Mouse (Mus musculus) heart, postnatal 10 days (tissue): ENCODE measurements around the gene Gm17783. TPM values are rescaled to one million over a fixed set of nuclear protein-coding genes. Genes with fewer than 3 reads are reported as not detected.
"Not testable (repeated sequence)": the region's sequence is repeated elsewhere in the genome, so short reads cannot be mapped to it uniquely, and the experiment has no call there.

Experiments
- DNase-seq, 2 experiments: peaks; one replicate each; pipeline ENCODE4 v3.0.0; 2021
- intact Hi-C: fragments of 180-260 bp; cut with DNase I; formaldehyde crosslinking; loops from one replicate; pipeline ENCODE4 v1.15.1; 2025
- total RNA-seq, 2 experiments: library from RNA; stranded (reverse); gene quantifications; 2 replicates each; pipeline ENCODE4 v1.2.3; 2021

Gm17783 gene
- not detected for total RNA-seq

GRCm38 (mm10) chr16:45531950-45532349, at the start of gene Gm17783:
Gene Gm17783, minus strand, starts transcription at chr16:45532050.
- DNase-seq, result no peak
- intact Hi-C loops, result no loop called here

- DNase-seq, result no peak
- intact Hi-C loops, result loop anchor here (5.0 kb wide), 1 partner anchor 47 kb away; no protein-coding TSS in a partner anchor
Measured at GRCm38 (mm10) chr16:45579883-45580282, 48.0 kb upstream of the Gm17783 start.

GRCm38 (mm10) chr16:45572307-45572706, 40.5 kb upstream of the Gm17783 start:
- no peak for DNase-seq
- intact Hi-C loops, result no loop called here

GRCm38 (mm10) chr16:45561747-45562146, 29.9 kb upstream of the Gm17783 start:
- DNase-seq, result no peak
- intact Hi-C loops, result no loop called here

- intact Hi-C loops, result no loop called here
- DNase-seq, result no peak
Measured at GRCm38 (mm10) chr16:45551579-45551978, 19.7 kb upstream of the Gm17783 start.

GRCm38 (mm10) chr16:45547982-45548381, 16.1 kb upstream of the Gm17783 start:
- DNase-seq, result no peak
- intact Hi-C loops, result no loop called here

GRCm38 (mm10) chr16:45544341-45544740, 12.5 kb upstream of the Gm17783 start:
- no peak for DNase-seq

GRCm38 (mm10) chr16:45542108-45542507, 10.3 kb upstream of the Gm17783 start:
- intact Hi-C loops, result no loop called here

More at GRCm38 (mm10) chr16:45544341-45544740, 12.5 kb upstream of the Gm17783 start:
- intact Hi-C loops, result no loop called here

GRCm38 (mm10) chr16:45538342-45538741, 6.5 kb upstream of the Gm17783 start:
- intact Hi-C loops, result not testable (repeated sequence)

More at GRCm38 (mm10) chr16:45542108-45542507, 10.3 kb upstream of the Gm17783 start:
- DNase-seq, result no peak

GRCm38 (mm10) chr16:45535009-45535408, 3.2 kb upstream of the Gm17783 start, which contains the start of gene Slc9c1:
Gene Slc9c1, plus strand, starts transcription at chr16:45535309.
- no peak for DNase-seq
- intact Hi-C loops, result no loop called here

More at GRCm38 (mm10) chr16:45538342-45538741, 6.5 kb upstream of the Gm17783 start:
- not testable (repeated sequence) for DNase-seq

- intact Hi-C loops, result no loop called here
Measured at GRCm38 (mm10) chr16:45525551-45525950, 6.3 kb downstream of the Gm17783 start.

GRCm38 (mm10) chr16:45495326-45495725, 36.5 kb downstream of the Gm17783 start:
- intact Hi-C loops, result no loop called here
- DNase-seq, result no peak

More at GRCm38 (mm10) chr16:45525551-45525950, 6.3 kb downstream of the Gm17783 start:
- no peak for DNase-seq

GRCm38 (mm10) chr16:45492927-45493326, 38.9 kb downstream of the Gm17783 start, which contains the start of gene Gm609:
Gene Gm609, minus strand, starts transcription at chr16:45492969.
- intact Hi-C loops, result no loop called here
- no peak for DNase-seq

- DNase-seq, result no peak
- intact Hi-C loops, result no loop called here
Measured at GRCm38 (mm10) chr16:45476991-45477390, 54.9 kb downstream of the Gm17783 start.

GRCm38 (mm10) chr16:45471836-45472235, 60.0 kb downstream of the Gm17783 start:
- intact Hi-C loops, DNase-seq: not testable (repeated sequence)

Other genes starting within 250 kb of the Gm17783 start
- gene Cd200, start 123.0 kb downstream of the Gm17783 start, total RNA-seq, result 10 to 100 TPM; 83.8 to 94.1 TPM
- gene Gm609, start 39.1 kb downstream of the Gm17783 start, total RNA-seq, result not detected
- gene Slc9c1, start 3.3 kb upstream of the Gm17783 start, total RNA-seq, result not detected
- gene Gcsam, start 78.3 kb upstream of the Gm17783 start, total RNA-seq, result under 1 TPM; 0.10 to 0.14 TPM
- not detected for gene BC016579, start 122.0 kb upstream of the Gm17783 start, total RNA-seq
- gene Tmprss7, start 161.6 kb upstream of the Gm17783 start, total RNA-seq, result not detected
- gene Tagln3, start 192.6 kb upstream of the Gm17783 start, total RNA-seq, result under 1 TPM; 0.20 to 0.22 TPM
- 10 to 100 TPM; 19.2 TPM for gene Abhd10, start 210.9 kb upstream of the Gm17783 start, total RNA-seq